Mouse (Mus musculus): ENCODE data around the gene Atxn7l3b.
"Not testable (repeated sequence)": the region's sequence is repeated elsewhere in the genome, so short reads cannot be mapped to it uniquely, and the experiment has no call there.

DNA sequence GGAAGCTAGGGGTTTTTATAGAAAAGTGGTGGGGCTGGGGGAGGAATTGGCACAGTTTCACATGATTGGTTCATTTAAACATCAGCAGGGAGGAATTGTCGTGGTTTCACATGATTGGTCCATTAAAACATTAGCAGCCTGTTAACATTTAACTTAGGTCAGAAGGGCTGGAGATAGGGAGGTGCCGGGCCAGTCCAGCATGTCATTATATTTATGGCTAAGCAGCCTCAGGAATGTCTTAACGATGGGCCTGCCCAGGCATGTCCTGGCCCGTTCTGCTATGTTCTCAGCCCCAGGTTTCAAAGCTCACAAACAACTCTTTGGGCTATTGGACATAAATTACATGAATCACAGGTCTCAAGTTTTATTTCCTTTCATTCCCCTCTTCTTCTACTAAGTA lies 33.4 kb upstream of the Atxn7l3b start:
- TF ChIP-seq POLR2A, CTCF (IDR thresholded peaks at IDR 0.05; ENCODE audit: insufficient read depth, low read depth, low read length): not testable (repeated sequence)
